Mouse (Mus musculus): ENCODE measurements around the gene Nek6.

Nek6 gene

DNA sequence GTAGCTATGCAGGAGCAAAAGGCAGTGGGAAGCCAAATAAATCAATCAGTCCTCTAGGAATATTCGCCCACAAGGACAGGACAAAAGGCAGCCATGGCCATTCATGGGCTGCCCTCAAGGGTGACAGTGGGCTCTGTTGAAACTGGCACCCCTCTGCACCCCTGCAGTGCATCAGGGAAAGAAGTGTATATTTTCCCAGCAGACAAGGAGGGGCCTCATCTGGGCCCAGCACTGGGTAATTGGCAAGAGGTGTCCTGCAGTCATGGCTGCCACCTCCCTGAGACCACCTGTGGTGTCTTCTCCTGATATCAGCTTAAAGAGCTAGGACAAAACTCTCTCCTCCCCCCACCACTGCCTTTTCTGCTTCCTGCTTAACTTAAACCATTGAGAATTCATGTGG, 68.1 kb downstream of the Nek6 start:
- no peak for DNase-seq

DNA sequence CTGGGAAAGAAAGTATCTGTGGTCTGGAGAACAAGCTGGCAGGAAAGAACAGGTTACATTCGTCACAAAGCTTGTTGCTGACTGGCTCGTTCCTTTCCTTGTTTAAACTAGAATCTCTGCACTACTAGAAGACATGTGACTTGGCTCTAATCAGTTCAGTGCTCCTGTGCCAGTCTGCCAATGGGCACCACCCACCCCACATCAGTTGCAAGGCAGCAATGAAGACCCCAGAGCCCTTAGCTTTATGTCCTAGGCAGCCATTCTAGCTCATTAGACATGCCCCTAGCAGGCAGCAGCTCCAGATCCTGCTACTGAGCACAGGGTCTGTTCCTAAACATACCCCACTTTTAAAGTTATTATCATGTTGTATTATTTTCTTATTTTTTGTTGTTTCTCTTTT, 72.5 kb downstream of the Nek6 start:
- no peak for DNase-seq

DNA sequence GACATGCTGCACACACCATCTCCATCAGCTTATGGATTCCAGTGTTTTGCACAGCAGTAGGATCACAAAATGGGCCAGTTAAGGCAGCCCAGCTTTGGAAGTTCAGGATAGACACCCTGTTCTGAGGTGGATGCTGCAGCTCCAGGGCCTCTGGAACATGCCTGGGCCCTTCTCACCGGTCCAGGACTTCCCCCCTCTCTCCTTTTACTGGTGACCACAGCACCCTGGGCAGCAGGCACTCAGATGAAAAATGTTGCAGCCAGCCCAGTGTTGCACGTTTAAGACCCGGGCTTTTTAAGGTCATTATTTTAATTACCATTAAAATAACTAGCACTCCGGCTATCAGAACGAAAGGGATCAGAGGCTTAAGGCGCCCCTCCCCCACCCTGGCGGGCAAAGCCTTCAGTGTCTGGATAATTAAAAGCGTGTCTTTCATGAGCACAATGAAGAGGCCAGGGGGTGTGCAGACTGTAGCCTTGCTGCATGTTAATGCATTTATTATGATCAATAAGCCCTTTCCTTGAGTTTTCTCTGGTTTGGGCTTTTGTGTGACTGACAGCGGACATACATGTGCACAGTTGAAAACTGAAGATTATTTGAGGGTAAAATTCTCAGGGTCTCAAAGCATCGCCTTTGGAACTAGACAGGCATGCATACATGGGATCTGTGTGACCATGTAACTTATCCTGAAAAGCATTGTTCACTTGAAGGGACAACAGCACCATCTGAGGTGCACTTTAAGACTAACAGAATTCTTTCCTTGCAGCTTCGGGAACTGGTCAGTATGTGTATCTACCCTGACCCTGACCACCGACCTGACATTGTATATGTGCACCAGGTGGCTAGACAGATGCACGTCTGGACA, 73.3 kb downstream of the Nek6 start:
- no peak for DNase-seq

DNA sequence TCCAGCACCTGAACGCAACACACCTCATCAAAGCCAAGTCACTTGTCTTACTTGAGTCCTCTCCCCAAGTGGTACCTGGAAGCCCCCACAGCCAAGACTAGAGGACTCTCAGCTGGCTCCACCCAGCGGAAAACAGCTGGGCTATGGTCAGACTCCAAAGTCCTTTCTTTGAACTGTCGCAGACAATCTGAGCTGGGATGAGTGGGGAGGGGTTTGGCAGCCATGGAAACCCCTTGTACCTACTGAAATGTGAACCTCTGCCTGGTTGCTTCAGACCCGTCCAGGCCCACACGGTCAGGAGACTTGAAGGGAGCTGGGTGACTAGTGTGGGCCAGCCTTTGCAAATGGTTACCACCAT, 73.9 kb downstream of the Nek6 start:
- peak in 1 of 2 experiments; percentile 36 for DNase-seq

DNA sequence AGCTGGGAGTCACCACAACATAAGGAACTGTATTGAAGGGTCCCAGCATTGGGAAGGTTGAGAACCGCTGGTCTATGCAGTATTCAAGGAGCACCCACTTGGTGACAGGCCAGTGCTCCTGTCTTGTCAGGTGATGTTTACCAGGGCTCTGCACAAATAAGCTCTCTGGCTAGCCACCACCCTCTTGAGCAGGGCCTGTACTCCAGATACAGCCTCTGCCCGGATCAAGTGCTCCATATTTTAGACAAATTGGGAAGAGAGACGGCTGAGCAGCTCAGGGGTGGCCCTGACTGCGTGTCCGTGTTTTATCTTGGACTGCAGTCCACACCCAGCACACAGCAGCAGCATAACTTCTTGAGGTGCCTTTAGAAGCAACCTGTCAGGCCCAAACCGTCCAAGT, 75.3 kb downstream of the Nek6 start:
- no peak for DNase-seq

DNA sequence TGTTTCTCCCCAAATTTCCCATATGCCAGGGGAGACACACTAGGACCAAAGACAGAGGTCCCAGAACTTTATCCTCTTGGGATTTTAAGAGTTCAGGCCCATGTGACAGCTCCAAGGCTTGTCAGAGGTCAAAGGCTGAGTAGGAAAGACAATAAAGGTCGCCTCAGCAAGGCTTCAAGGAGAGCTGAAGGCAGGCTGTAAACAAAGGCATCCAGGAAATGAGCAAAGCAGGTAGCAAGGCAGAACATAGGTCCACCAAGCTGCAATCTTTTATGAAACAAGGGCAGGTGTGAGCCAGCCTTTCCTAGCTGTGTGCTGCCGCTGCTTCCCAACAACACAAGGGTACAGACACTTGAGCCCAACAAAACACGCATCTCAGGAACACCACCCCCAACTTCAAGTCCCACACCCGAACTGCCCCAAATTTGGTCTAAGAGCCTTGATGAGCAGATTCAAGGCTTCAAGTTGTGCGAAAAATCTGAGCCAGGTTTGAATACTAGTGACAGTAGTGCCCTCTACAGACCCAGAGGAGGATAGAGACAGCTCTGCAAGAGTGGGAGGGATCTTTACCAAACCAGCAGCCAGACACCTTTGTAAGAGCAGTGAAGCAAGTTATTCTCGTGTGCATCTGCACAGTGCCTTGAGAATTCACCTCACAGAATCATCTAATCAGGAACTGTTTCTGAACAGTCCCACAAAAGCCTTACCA, 80.5 kb downstream of the Nek6 start:
- peak in 1 of 2 experiments; percentile 17 for DNase-seq

DNA sequence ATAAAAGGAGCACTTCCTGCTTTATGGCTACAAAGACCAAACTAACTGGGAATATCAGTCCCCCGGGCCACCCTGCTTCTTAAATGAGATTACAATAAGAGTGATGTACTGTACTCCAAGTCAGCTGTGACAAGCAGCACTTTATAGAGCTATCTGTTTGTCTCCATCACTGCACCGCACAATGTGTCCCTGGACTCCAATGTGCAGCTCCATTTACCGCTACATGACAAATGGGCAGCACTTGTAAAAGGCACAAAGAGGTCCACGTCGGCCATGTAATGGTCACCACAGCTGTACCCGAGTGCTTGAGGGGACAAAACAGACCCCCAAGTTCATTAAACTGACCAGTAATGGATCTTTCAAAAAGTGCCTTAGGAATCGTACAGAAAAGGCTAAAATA, 83.4 kb downstream of the Nek6 start:
- no peak for DNase-seq

DNA sequence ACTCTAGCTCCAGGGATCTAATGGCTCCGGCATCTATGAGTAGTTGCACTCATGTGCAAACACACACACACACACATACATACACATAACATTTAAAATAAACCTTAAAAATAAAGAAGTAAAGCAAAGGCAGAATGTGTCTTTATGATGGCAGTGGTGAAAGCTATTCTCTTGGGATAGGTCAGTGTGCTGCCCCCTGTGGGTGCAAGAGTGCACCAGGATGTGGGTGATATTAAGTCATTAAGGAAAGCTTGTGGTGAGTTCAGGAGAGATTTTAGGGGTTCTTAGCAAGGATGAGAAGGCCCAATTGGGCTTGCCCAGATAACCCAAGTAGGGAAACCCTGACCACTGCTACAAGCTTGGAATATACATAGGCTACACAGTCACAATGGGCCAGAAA, 86.5 kb downstream of the Nek6 start:
- no peak for DNase-seq

DNA sequence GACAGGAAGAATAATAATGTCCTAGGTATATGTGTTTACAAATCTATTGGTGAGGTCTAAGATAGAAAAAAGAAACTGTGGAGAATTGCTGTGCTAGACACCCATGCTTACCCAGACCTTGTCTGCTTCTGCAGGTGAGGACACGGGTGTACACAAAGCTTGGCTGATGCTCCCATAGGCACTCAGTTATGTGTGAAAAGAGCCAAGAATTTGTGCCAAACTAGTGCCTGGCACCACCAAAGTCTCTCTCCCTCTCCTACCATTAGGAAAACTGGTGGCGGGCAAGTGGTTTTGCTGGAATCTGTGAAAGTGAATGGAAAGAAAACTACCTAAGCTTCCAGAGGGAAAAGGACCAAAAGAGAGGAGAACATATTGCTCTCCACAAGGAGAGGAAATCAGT, 87.0 kb downstream of the Nek6 start:
- no peak for DNase-seq

DNA sequence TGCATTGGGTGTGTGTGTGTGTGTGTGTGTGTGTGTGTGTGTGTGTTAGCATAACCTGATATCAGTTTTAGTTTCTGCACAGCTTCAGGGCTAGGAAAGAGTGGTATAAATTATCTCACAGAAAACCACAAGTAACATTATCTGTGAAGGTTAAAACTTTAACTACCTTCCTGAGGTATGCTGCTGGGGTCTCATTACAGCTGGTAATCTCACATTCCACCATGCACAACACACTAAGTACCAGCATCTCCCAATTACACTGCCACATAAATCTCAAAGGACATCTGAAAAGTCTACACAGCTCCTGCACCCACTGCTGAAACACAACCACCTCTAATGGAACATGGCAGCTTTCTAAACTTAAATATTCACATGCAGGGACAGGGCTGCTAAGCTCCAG, 89.4 kb downstream of the Nek6 start:
- DNase-seq, result no peak

DNA sequence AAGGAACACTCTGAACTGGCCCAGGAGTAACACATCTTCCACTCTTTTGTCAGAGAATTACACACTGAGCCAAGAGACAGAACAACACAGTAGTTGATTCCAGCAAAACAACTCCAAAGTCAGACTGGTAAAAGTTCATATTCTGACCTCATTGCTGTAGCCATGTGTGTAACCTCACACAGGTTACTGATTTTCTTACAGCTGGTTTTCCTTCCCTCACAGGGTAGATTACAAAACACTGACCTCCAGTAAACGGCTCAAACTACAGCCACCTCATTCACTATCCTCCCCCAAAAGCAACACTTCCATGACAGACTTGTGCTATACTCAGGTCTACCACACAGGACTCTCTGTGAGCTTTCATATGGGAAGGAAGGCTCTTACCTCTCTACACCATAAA, 96.3 kb downstream of the Nek6 start:
- no peak for DNase-seq

DNA sequence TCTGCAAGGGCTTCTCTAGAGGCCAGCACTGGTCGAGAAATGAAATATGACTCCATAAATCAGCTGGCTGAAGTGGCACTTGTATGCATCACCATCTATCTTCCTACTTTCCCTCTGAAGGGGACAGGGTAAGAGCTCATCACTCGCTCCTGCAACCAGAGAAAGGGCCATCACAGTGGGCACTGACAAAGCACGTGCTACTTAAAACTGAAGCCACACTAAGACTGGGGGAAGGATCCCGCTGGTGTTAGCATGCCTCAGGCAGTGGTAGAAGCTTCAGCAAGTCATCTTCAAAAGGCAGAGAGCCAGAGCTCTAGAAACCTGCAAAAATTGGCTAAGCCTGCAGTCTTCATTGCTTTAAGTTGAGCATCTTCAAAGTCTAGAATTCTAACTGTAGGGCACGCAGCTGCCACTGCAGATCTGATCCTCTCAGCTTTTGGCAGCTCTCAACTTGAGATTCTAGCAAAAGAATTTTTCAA, 97.4 kb downstream of the Nek6 start:
- DNase-seq, result no peak

DNA sequence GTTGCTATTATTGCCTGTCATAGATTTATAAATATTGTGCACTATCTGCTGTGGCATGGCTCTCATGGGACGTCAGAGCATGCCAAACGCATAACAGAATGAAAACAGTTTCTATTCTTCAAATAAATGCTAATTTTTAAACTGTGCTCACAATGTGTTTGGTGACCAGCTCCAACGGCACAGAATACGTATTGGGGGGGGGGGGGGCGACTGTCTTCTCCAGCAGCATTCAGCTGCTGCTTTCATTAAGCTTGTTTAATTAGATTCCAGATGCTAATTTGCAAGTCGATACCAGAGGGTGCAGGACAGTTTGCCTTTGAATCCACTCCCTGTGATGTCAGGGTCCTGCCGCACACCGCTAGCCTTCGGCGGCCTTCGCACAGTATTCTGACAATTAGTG, 97.9 kb downstream of the Nek6 start:
- no peak for DNase-seq

DNA sequence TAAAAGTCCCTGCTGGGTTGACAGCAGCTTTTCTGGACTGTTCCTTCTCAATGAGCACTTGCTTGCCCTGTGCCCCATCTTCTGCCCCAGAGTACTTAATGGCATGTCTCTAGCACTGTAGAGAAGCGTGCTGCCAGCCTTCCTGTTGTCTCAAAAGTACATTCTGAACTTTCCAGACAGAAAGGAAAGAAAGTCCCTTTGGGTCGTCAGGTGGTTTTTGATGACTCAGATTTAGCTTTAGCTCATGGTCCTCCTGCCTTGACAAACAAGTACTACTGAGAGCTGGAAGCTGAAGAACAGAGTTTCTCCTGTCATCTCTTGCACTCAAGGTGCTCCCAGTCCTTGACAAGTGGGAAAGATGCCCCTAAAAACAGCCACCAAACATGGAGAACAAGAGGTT, 98.7 kb downstream of the Nek6 start:
- DNase-seq, result no peak

DNA sequence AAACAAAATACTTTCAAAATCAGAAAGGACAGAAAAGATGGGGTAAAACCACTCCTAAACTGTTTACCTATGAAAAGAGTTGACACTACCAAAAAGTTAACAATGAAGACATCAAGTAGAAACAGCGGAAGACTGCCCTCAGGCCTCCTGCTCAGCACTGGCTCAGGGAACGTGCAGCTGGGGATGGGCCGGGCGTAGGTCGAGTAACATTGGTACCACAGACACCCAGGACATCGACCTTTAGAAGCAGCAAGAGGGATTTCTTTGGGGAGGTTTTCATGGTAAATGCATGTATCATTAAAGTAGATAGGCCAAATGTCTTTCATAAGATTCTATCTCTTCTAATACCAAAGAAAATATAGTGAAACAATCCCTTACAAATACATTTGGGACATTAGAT, 101.2 kb downstream of the Nek6 start:
- DNase-seq, result no peak

DNA sequence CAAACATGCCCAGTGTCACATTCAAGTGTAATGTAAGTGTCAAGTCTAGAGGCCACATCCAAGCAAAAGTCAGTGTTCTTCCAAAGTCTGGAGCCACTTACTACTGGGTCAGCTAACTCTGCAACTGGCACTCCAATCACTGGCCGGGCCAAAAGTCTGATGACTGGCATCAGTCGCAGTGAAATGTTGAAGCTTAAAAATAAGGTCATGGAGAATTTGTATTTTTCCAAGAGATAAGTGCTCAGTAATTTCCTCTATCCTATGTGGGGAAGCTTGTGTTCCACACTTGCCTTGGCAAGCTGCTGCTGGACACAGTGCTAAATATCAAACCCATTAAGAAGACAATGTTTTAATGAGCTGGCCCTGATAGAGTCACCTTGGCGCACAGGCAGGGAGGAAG, 102.1 kb downstream of the Nek6 start:
- DNase-seq, result no peak

DNA sequence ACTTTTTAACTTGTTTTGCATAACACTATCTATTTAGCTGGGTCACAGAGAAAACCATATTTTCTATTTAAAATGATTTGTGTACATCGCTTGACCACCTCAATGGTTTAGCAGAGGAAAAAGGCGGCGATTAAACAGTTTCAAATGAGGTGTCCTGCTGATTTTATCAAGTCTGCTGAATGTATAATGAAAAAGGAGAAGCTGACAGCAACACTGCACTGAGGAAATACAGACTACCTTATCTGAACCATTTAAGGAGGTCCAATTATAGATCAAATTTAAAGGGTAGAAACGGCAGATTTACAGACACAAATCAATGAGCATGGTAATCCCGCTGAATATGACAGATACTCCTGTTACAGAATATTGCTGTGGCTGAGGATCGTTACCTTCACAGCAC, 103.0 kb downstream of the Nek6 start:
- no peak for DNase-seq

DNA sequence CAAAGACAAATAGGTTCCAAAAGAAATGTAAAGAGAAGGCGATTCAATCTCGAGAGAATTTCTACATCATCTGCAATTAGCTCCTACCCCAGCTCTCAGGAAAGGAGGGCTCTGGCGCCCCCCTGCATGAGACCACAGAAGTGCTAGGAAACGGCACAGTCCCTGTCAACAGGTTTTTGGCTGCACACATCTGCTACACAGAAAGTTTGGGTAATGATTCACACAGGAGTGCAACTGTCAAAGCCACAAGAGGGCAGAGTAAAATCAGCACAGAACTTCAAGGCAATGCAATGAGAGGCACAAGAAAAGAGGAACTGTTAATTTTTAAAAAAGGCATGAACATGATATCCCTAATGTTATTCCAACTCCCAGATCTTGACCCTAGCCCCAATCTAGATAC, 104.6 kb downstream of the Nek6 start:
- DNase-seq, result peak in 1 of 2 experiments; percentile 38

DNA sequence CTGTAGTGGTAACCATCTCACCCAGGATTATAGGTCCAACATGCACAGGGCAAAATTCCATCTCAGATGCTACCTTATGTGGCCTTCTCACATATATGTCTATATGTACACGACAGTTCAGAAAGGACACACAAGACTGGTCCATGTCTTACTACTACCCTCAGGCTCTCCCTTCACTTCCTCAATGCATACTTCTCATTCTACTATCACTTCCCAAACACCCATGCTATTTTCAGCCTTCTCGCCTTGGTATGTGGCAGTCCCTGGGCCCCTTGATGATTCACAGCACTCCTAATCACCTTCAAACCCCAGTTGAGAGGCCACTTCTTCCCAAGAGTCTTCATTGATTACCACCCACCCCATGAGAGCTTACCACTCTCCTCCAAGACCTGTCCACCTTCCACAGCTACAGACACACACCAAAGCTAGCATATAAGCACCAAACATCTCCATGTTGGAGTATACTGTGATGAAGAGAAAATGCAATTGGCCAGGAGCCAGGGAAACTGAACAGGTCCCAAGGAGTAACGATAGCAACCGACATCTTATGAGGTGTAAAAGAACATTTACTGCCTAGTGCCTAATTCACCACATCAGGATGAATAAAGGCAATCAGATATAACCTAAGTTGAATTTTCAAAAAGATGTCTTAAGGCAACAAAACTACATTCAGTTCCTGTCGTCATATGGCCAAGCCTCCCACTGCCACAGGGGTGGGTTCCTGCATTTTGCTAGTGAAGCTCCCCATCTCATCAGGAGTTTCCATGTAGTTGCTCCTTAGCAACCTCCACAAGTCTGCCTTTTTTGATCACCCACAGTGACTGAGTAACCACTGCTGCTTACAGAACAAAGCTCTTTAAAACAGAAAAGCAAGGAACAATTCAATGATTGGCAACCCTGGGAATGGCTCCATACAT, 105.8 kb downstream of the Nek6 start:
- no peak for DNase-seq

DNA sequence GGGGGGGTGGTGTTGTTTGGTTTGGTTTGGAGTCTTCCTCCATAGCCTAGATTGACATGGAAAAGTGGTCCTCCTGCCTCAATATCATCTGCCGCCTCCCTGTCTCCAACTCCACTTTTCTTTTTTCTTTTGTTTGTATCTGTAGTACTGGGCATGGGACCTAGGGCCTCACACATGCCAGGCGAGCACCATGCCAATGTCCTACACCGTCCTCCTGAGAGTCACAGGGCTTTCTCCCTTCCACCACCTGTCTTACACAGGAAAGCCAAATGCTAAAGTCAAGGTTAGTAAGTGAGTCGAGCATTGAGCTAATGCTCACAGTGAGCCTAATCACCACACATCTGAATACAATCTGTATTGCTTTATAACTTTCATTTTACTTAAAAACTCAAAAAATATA, 108.3 kb downstream of the Nek6 start:
- no peak for DNase-seq

DNA sequence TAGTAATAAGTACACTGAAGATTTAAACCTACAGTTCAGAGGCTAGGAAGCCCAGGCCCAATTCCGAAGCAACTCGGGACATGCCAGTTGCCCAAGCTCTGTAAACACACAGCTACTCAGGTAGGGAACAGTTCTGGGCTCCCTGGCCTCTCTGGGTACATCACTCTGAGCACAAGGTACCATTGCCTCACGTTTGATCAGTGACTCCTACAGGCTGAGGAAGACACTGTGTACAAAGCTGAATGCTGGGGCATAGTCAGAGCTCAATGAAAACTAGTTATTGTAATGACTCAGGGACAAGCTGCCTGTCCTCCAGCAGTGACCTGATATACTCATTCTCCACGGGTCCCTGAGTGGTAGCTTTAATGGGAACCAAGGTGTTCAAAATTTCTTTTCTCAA, 109.6 kb downstream of the Nek6 start:
- no peak for DNase-seq

DNA sequence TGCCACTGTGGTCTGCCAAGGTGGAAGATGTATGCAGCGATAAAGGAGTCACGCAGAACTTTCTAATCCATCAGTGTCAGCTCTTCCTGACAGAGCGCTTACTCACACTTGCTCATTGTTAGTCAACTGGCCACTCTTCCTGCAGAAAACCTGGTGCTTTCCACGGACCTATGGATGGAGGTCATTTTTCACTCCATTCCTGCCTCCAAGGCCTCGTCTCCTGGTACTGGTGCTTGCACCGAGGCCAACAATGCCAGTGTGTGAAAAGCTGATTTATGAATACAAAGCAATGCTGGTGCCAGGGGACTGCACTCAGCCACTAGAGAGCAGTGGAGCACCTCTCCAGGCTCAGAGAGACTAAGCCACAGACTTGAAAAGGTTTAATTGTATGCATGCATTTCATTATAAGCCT, 110.2 kb downstream of the Nek6 start:
- DNase-seq, result peak; percentile 41 to 48

DNA sequence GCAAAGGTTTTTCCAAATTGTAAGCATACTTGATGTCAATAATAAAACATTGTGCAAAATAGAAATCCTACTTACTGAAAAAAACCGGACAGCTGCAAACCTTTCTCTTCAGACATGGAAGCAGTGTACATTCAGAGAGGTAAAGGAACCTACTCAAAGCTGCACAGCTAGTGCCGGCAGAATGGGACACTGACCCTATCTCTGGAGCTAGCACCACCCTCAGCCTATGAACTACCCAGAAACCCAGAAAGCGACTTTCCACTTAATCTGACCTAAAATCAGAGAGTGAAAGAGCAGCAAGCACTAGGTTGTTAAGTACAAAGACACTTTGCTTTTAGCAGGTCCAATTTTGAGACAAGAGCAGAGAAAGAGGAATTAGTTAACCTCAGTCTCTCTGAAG, 112.0 kb downstream of the Nek6 start:
- no peak for DNase-seq
